Mouse (Mus musculus) hindbrain, postnatal 0 days (tissue): Measurements from ENCODE around the gene Dpep2nb. TPM values are rescaled to one million over a fixed set of nuclear protein-coding genes. Genes with fewer than 3 reads are reported as not detected.

Experiments used
- ATAC-seq: fragments of 200-750 bp; cut with Nextera tagmentation; 2 replicates; pipeline ENCODE4 v1.8.0; 2017; ENCODE audit warnings: mild to moderate bottlenecking, moderate TSS enrichment, moderate library complexity
- DNase-seq: peaks from one replicate; pipeline ENCODE4 v3.0.0-alpha.2; 2015; ENCODE audit warnings: low spot score
- H3K27ac ChIP-seq: fragments of 300-500 bp; sonication (generic); 2 replicates; pipeline ENCODE4 v1.5.1; 2014; ENCODE audit warnings: mild to moderate bottlenecking
- H3K27me3 ChIP-seq: fragments of 300-500 bp; sonication (generic); 2 replicates; pipeline ENCODE4 v1.6.1; 2014; ENCODE audit warnings: low read length, mixed read lengths; ENCODE audit not compliant: insufficient read depth
- H3K36me3 ChIP-seq: fragments of 300-500 bp; sonication (generic); 2 replicates; pipeline ENCODE4 v1.6.1; 2014; ENCODE audit warnings: low read length, mixed read lengths; ENCODE audit not compliant: insufficient read depth
- H3K4me1 ChIP-seq: fragments of 300-500 bp; sonication (generic); 2 replicates; pipeline ENCODE4 v1.6.1; 2014; ENCODE audit warnings: antibody characterized with exemption, low read length, mixed read lengths; ENCODE audit not compliant: insufficient read depth
- H3K4me2 ChIP-seq: fragments of 300-500 bp; sonication (generic); 2 replicates; pipeline ENCODE4 v1.6.1; 2014; ENCODE audit warnings: low read depth, mild to moderate bottlenecking, low read length, moderate library complexity, mixed read lengths
- H3K4me3 ChIP-seq: fragments of 300-500 bp; sonication (generic); 2 replicates; pipeline ENCODE4 v1.5.1; 2014; ENCODE audit warnings: low read length
- H3K9ac ChIP-seq: fragments of 300-500 bp; sonication (generic); replicated peaks from 2 replicates; pipeline ENCODE4 v1.6.1; 2014; ENCODE audit warnings: mild to moderate bottlenecking, low read length, moderate library complexity, mixed read lengths
- H3K9me3 ChIP-seq: fragments of 300-500 bp; sonication (generic); 2 replicates; pipeline ENCODE4 v1.6.1; 2016; ENCODE audit warnings: low read length, mixed read lengths
- CTCF ChIP-seq: IDR thresholded peaks from 2 replicates; pipeline ENCODE4 v1.5.1; 2016; ENCODE audit warnings: antibody characterized with exemption, control low read depth, low read depth
- WGBS: fragments of 180-500 bp; shearing (Covaris S2); extraction: QIAGEN DNeasy Blood & Tissue Kit; methylation state at CpG from one replicate; pipeline ENCODE4 v1.1.7; 2014; 5-methylcytosine and 5-hydroxymethylcytosine counted together
- polyA plus RNA-seq: library from polyadenylated mRNA; unstranded; fragments of >200 nt; fragmentation: Nextera tagmentation; extraction: Ambion mirVana; gene quantifications from 2 replicates; pipeline ENCODE4 v1.2.1, GENCODE M21; 2015
- total RNA-seq: library from RNA; depleted of rRNA; stranded (reverse); fragments of >200 nt; gene quantifications from 2 replicates; pipeline ENCODE4 v1.2.3, GENCODE M21; 2014

The Dpep2nb gene
- total and polyA plus RNA-seq, 2 experiments from 2014 or later: not detected

DNA sequence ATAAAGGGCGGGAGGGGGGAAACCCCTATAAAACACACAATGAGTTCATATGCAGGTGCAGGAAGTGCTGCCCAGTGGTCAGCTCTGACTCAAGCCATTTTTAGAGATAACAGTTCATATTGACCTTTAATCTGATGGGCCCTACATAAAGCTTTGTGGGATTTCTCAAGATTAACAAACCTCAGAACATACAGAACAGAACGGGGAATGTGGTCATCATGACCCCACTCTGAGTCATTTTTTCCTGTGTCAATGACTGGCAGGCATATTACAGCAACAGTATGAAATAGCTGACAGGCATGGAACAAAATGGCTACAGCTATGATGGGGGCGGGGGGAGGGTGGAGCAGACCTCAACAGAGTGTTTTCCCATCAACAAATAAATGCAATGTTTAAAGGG is 1.4 kb upstream of the Dpep2nb start:
- DNase-seq (no peak), ATAC-seq (no peak)
- no peak overlapping the region for H3K4me2 ChIP-seq
- H3K4me1 ChIP-seq: 0 out of 2 replicates have a peak, but pooled peaks cover 5% of the 10 kb centered on the region
- no peaks in the 10 kb centered on the region for H3K36me3 ChIP-seq
- no peaks in the 10 kb centered on the region for H3K9me3 ChIP-seq
- no peak overlapping the region for H3K4me3 ChIP-seq
- no peak overlapping the region for H3K9ac ChIP-seq
- no peak for TF ChIP-seq CTCF
- H3K27me3 ChIP-seq: no peaks in the 10 kb centered on the region
- H3K27ac ChIP-seq: no peak overlapping the region
- 86% methylated on average over 3 of the region's 3 CpGs for WGBS

DNA sequence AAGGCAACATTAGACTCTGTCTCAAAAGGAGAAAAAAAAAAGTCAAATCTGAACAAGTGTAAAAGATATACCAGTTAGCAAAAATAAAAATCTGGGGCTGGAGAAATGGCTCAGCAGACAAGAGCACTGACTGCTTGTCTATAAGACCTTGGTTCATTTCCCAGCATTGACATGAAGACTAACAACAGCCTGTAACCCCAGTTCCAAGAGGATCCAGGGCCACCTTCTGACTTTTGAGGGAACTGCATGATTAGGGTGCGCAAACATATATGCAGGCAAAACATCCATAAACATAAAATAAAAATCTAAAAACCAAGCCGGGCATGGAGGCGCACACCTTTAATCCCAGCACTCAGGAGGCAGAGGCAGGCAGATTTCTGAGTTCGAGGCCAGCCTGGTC is 638 bp upstream of the Dpep2nb start:
- Histone ChIP-seq H3K4me3 (no peak overlapping the region), H3K27ac (no peak overlapping the region), H3K9me3 (no peaks in the 10 kb centered on the region), H3K4me1 (0 out of 2 replicates have a peak, but pooled peaks cover 5% of the 10 kb centered on the region), H3K9ac (no peak overlapping the region), H3K27me3 (no peaks in the 10 kb centered on the region), H3K36me3 (no peaks in the 10 kb centered on the region), H3K4me2 (no peak overlapping the region)
- no peak for ATAC-seq
- WGBS: 88% methylated on average over 4 of the region's 4 CpGs
- DNase-seq: peak; percentile 21
- peak; percentile 34 for TF ChIP-seq CTCF

- Histone ChIP-seq H3K36me3 (no peaks in the 10 kb centered on the region), H3K27me3 (no peaks in the 10 kb centered on the region), H3K9ac (no peak overlapping the region), H3K4me3 (no peak overlapping the region), H3K27ac (no peak overlapping the region), H3K9me3 (no peaks in the 10 kb centered on the region), H3K4me1 (no peaks in the 10 kb centered on the region), H3K4me2 (no peak overlapping the region)
- 70% methylated on average over 8 of the region's 8 CpGs for WGBS
- DNase-seq: no peak
- no peak for ATAC-seq
- no peak for TF ChIP-seq CTCF
These were observed 1.1 kb downstream of the Dpep2nb start for GRCm38 (mm10) chr8:106004538-106005207.

DNA sequence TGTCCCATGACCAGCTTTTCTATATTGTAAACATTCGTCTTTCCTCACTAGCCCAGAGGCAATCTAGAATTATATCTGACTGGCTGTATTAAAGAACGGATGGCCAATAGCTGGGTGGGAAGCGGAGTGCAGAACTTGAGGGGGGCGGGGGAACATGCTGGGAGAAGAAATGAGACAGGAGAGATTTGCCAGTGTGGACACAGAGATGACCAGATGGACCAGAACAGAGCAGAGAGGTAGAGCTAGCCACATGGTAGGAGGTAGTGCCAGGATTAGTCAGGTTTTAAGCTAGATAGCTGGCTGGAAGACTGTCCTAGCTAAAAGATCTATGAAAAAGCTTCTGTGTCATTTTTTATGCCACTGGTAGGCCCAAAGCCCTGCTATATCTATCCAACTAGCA is 3.9 kb downstream of the Dpep2nb start:
- no peak for TF ChIP-seq CTCF
- no peaks in the 10 kb centered on the region for H3K9me3 ChIP-seq
- 81% methylated on average over 4 of the region's 4 CpGs for WGBS
- no peaks in the 10 kb centered on the region for H3K27me3 ChIP-seq
- ATAC-seq: no peak
- DNase-seq: no peak
- H3K9ac ChIP-seq: no peak overlapping the region
- no peak overlapping the region for H3K27ac ChIP-seq
- no peak overlapping the region for H3K4me3 ChIP-seq
- no peaks in the 10 kb centered on the region for H3K4me1 ChIP-seq
- no peak overlapping the region for H3K4me2 ChIP-seq
- no peaks in the 10 kb centered on the region for H3K36me3 ChIP-seq

- Histone ChIP-seq H3K36me3 (no peaks in the 10 kb centered on the region), H3K9ac (no peak overlapping the region), H3K4me1 (no peaks in the 10 kb centered on the region), H3K4me3 (no peak overlapping the region), H3K9me3 (no peaks in the 10 kb centered on the region), H3K27ac (no peak overlapping the region), H3K4me2 (no peak overlapping the region), H3K27me3 (no peaks in the 10 kb centered on the region)
- 89% methylated on average over 2 of the region's 2 CpGs for WGBS
- ATAC-seq (no peak), DNase-seq (no peak)
- no peak for TF ChIP-seq CTCF
These were observed 6.8 kb downstream of the Dpep2nb start for GRCm38 (mm10) chr8:105998971-105999370.

DNA sequence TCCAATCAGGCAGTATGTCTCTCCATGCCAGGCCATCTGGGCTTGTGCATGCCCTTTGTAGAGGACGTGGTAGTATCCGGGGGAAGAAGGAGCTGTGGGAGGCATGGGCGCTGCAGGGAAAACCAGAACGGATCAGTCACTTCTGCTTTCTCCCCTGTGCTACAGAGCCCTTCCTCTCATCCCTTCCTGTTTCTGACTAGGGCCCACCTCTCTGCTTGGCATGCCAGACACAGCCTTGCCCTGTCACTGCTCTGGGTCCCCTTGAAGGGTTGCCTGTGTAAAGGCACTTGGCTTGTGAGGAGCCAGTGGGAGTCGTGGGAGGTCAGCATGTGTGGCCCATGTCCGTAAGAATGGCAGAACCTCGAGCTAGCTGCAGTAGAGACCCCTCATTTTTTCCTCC is 9.4 kb downstream of the Dpep2nb start:
- TF ChIP-seq CTCF: no peak
- no peak for ATAC-seq
- Histone ChIP-seq H3K27me3 (no peaks in the 10 kb centered on the region), H3K36me3 (no peaks in the 10 kb centered on the region), H3K9ac (no peak overlapping the region), H3K4me1 (no peaks in the 10 kb centered on the region), H3K4me2 (no peak overlapping the region), H3K27ac (no peak overlapping the region), H3K9me3 (no peaks in the 10 kb centered on the region), H3K4me3 (no peak overlapping the region)
- 69% methylated on average over 7 of the region's 7 CpGs for WGBS
- DNase-seq: no peak

DNA sequence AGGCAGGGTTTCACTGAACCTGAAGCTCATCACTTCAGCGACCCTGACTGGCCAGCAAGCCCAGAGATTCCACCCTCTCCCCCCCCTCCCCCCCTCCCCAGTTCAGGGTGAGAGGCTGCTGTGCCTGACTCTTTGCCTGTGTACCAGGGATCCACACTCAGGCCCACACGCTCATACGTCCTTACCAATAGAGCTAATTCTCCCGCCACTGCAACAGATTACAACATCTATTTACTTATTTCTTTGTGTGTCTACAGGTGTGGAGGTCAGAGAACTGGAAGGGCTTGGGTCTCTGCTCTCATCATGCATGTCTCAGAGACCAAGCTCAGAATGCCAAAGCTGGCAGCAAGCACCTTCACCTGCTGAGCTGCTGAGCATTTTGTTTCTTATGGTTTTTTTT is 12.5 kb downstream of the Dpep2nb start:
- ATAC-seq: no peak
- no peaks in the 10 kb centered on the region for H3K4me1 ChIP-seq
- WGBS: 60% methylated on average over 4 of the region's 4 CpGs

More for the DNA sequence above, 12.5 kb downstream of the Dpep2nb start:
- no peak overlapping the region for H3K9ac ChIP-seq
- H3K27me3 ChIP-seq: no peaks in the 10 kb centered on the region
- no peak for DNase-seq
- no peaks in the 10 kb centered on the region for H3K36me3 ChIP-seq
- no peak for TF ChIP-seq CTCF
- H3K27ac ChIP-seq: no peak overlapping the region
- no peak overlapping the region for H3K4me3 ChIP-seq
- no peaks in the 10 kb centered on the region for H3K9me3 ChIP-seq
- no peak overlapping the region for H3K4me2 ChIP-seq
